Mouse (Mus musculus) liver, embryonic 11.5 days (tissue): ENCODE measurements around the gene Sh3kbp1. TPM values are rescaled to one million over a fixed set of nuclear protein-coding genes. Genes with fewer than 3 reads are reported as not detected.

Experiments
- ATAC-seq: fragments of 200-750 bp; cut with Nextera tagmentation; replicated peaks from 2 replicates; pipeline ENCODE4 v1.8.0; 2017; ENCODE audit warnings: moderate number of reproducible peaks, mild to moderate bottlenecking, moderate TSS enrichment, moderate library complexity; ENCODE audit not compliant: low FRiP score
- DNase-seq: peaks from one replicate; pipeline ENCODE4 v3.0.0-alpha.2; 2017; ENCODE audit warnings: low spot score
- H3K27ac ChIP-seq: fragments of 300-500 bp; sonication (generic); 2 replicates; pipeline ENCODE4 v1.5.1; 2014; ENCODE audit warnings: mild to moderate bottlenecking, low read depth, low read length, control low read depth
- H3K27me3 ChIP-seq: fragments of 300-500 bp; sonication (generic); replicated peaks from 2 replicates; pipeline ENCODE4 v1.6.1; 2014; ENCODE audit warnings: low read length, mixed read lengths; ENCODE audit not compliant: control insufficient read depth, insufficient read depth
- H3K36me3 ChIP-seq: fragments of 300-500 bp; sonication (generic); 2 replicates; pipeline ENCODE4 v1.6.1; 2014; ENCODE audit warnings: mild to moderate bottlenecking, low read length, moderate library complexity, mixed read lengths; ENCODE audit not compliant: control insufficient read depth, insufficient read depth
- H3K4me1 ChIP-seq: fragments of 300-500 bp; sonication (generic); replicated peaks from 2 replicates; pipeline ENCODE4 v1.6.1; 2014; ENCODE audit warnings: low read length, mixed read lengths; ENCODE audit not compliant: control insufficient read depth, insufficient read depth
- H3K4me2 ChIP-seq: fragments of 300-500 bp; sonication (generic); 2 replicates; pipeline ENCODE4 v1.6.1; 2014; ENCODE audit warnings: mild to moderate bottlenecking, control low read depth, moderate library complexity
- H3K4me3 ChIP-seq: fragments of 300-500 bp; sonication (generic); 2 replicates; pipeline ENCODE4 v1.5.1; 2014; ENCODE audit warnings: low read depth, low read length, control low read depth
- H3K9ac ChIP-seq: fragments of 300-500 bp; sonication (generic); 2 replicates; pipeline ENCODE4 v1.6.1; 2014; ENCODE audit warnings: low read depth, low read length, control low read depth
- H3K9me3 ChIP-seq: fragments of 300-500 bp; sonication (generic); 2 replicates; pipeline ENCODE4 v1.6.1; 2016; ENCODE audit warnings: low read length, inconsistent platforms, mixed read lengths; ENCODE audit not compliant: control insufficient read depth
- WGBS: fragments of 180-500 bp; shearing (Covaris S2); extraction: QIAGEN DNeasy Blood & Tissue Kit; methylation state at CpG from one replicate; pipeline ENCODE4 v1.1.7; 2014; 5-methylcytosine and 5-hydroxymethylcytosine counted together
- polyA plus RNA-seq: library from polyadenylated mRNA; unstranded; fragments of >200 nt; fragmentation: Nextera tagmentation; extraction: Ambion mirVana; gene quantifications from 2 replicates; pipeline ENCODE4 v1.2.1, GENCODE M21; 2014

Sh3kbp1 gene
- polyA plus RNA-seq, 1 experiment from 2014 or later = 23.9 TPM

- H3K27me3 ChIP-seq = peaks cover 10% of the 10 kb centered on the region
- ATAC-seq = no peak
- no peak for DNase-seq
- H3K9me3 ChIP-seq = no peaks in the 10 kb centered on the region
- H3K4me3 ChIP-seq = no peak overlapping the region
- no peaks in the 10 kb centered on the region for H3K36me3 ChIP-seq
- no peak overlapping the region for H3K9ac ChIP-seq
- H3K4me2 ChIP-seq = no peak overlapping the region
- WGBS = 83% methylated on average over 5 of the region's 5 CpGs
- no peaks in the 10 kb centered on the region for H3K4me1 ChIP-seq
- no peak overlapping the region for H3K27ac ChIP-seq
Measured at GRCm38 (mm10) chrX:159881576-159881975, 254.5 kb downstream of the Sh3kbp1 start.

GRCm38 (mm10) chrX:159896536-159896935, 269.5 kb downstream of the Sh3kbp1 start:
- Histone ChIP-seq H3K9me3 (no peaks in the 10 kb centered on the region), H3K4me2 (no peak overlapping the region), H3K4me1 (no peaks in the 10 kb centered on the region), H3K27ac (no peak overlapping the region), H3K27me3 (peaks cover 11% of the 10 kb centered on the region), H3K36me3 (no peaks in the 10 kb centered on the region), H3K9ac (no peak overlapping the region), H3K4me3 (no peak overlapping the region)
- no peak for DNase-seq
- no peak for ATAC-seq
- WGBS = 76% methylated on average over 4 of the region's 4 CpGs

- Histone ChIP-seq H3K9ac (no peak overlapping the region), H3K4me3 (no peak overlapping the region), H3K4me1 (no peaks in the 10 kb centered on the region), H3K27ac (no peak overlapping the region), H3K27me3 (peaks cover 11% of the 10 kb centered on the region), H3K4me2 (no peak overlapping the region), H3K9me3 (no peaks in the 10 kb centered on the region), H3K36me3 (no peaks in the 10 kb centered on the region)
- ATAC-seq (no peak), DNase-seq (no peak)
- WGBS = 43% methylated on average over 2 of the region's 2 CpGs
Measured at GRCm38 (mm10) chrX:159898110-159898509, 271.0 kb downstream of the Sh3kbp1 start.

GRCm38 (mm10) chrX:159899121-159899520, 272.0 kb downstream of the Sh3kbp1 start:
- ATAC-seq (no peak), DNase-seq (no peak)
- Histone ChIP-seq H3K27me3 (peaks cover 11% of the 10 kb centered on the region), H3K9me3 (no peaks in the 10 kb centered on the region), H3K27ac (no peak overlapping the region), H3K4me1 (no peaks in the 10 kb centered on the region), H3K4me3 (no peak overlapping the region), H3K9ac (no peak overlapping the region), H3K4me2 (no peak overlapping the region), H3K36me3 (no peaks in the 10 kb centered on the region)
- 77% methylated on average over 2 of the region's 2 CpGs for WGBS

- ATAC-seq = no peak
- 83% methylated on average over 3 of the region's 3 CpGs for WGBS
- peaks cover 11% of the 10 kb centered on the region for H3K27me3 ChIP-seq
Measured at GRCm38 (mm10) chrX:159903421-159903820, 276.3 kb downstream of the Sh3kbp1 start.

GRCm38 (mm10) chrX:159907703-159908102, 280.6 kb downstream of the Sh3kbp1 start:
- Histone ChIP-seq H3K4me3 (no peak overlapping the region), H3K36me3 (no peaks in the 10 kb centered on the region), H3K4me2 (no peak overlapping the region), H3K27ac (no peak overlapping the region), H3K27me3 (peaks cover 11% of the 10 kb centered on the region), H3K9ac (no peak overlapping the region), H3K4me1 (no peaks in the 10 kb centered on the region; the same call in 1 of the 2 replicates), H3K9me3 (no peaks in the 10 kb centered on the region)
- 65% methylated on average over 1 of the region's 1 CpGs for WGBS
- ATAC-seq = no peak
- DNase-seq = no peak

More at GRCm38 (mm10) chrX:159903421-159903820, 276.3 kb downstream of the Sh3kbp1 start:
- H3K4me1 ChIP-seq = no peaks in the 10 kb centered on the region
- no peak overlapping the region for H3K4me2 ChIP-seq
- DNase-seq = no peak
- no peaks in the 10 kb centered on the region for H3K9me3 ChIP-seq
- no peaks in the 10 kb centered on the region for H3K36me3 ChIP-seq
- H3K9ac ChIP-seq = no peak overlapping the region
- no peak overlapping the region for H3K27ac ChIP-seq
- H3K4me3 ChIP-seq = no peak overlapping the region

GRCm38 (mm10) chrX:159909446-159910277, 282.6 kb downstream of the Sh3kbp1 start:
- no peak overlapping the region for H3K4me2 ChIP-seq
- no peaks in the 10 kb centered on the region for H3K9me3 ChIP-seq
- H3K27ac ChIP-seq = no peak overlapping the region
- H3K4me1 ChIP-seq = no peaks in the 10 kb centered on the region; the same call in 1 of the 2 replicates
- ATAC-seq (no peak), DNase-seq (no peak)
- H3K4me3 ChIP-seq = no peak overlapping the region
- H3K36me3 ChIP-seq = no peaks in the 10 kb centered on the region
- H3K27me3 ChIP-seq = peaks cover 11% of the 10 kb centered on the region
- no peak overlapping the region for H3K9ac ChIP-seq
- WGBS = 56% methylated on average over 6 of the region's 6 CpGs

GRCm38 (mm10) chrX:159910600-159910999, 283.5 kb downstream of the Sh3kbp1 start:
- H3K4me1 ChIP-seq = no peaks in the 10 kb centered on the region; the same call in 1 of the 2 replicates
- WGBS = 70% methylated on average over 3 of the region's 3 CpGs
- no peak overlapping the region for H3K4me2 ChIP-seq
- DNase-seq = no peak
- no peaks in the 10 kb centered on the region for H3K36me3 ChIP-seq
- H3K4me3 ChIP-seq = no peak overlapping the region
- H3K9me3 ChIP-seq = no peaks in the 10 kb centered on the region
- peaks cover 8% of the 10 kb centered on the region for H3K27me3 ChIP-seq
- H3K27ac ChIP-seq = no peak overlapping the region
- no peak overlapping the region for H3K9ac ChIP-seq
- no peak for ATAC-seq

- Histone ChIP-seq H3K36me3 (no peaks in the 10 kb centered on the region), H3K4me1 (no peaks in the 10 kb centered on the region; the same call in 1 of the 2 replicates), H3K4me2 (no peak overlapping the region), H3K9ac (no peak overlapping the region), H3K27me3 (0 out of 2 replicates have a peak, but pooled peaks cover 4% of the 10 kb centered on the region), H3K9me3 (no peaks in the 10 kb centered on the region), H3K4me3 (no peak overlapping the region), H3K27ac (no peak overlapping the region)
- no peak for DNase-seq
- ATAC-seq = no peak
- 79% methylated on average over 4 of the region's 4 CpGs for WGBS
Measured at GRCm38 (mm10) chrX:159911613-159912012, 284.5 kb downstream of the Sh3kbp1 start.
